Mouse (Mus musculus): ENCODE measurements around the gene Cmtm1.

- TF ChIP-seq KAT2A (conservative IDR thresholded peaks at IDR 0.05; ENCODE audit: low read depth, low read length) (no peak; the same call in 1 of the 2 replicates), POLR2A (IDR thresholded peaks at IDR 0.05; ENCODE audit: control insufficient read depth in 1 of 2, insufficient read depth in 1 of 2, low read depth in 1 of 2, low read length in 2 of 2, poor library complexity in 1 of 2) (peak; percentile 60 to 69; a peak in 2 of 4 replicates), CHD2 (IDR thresholded peaks at IDR 0.05; ENCODE audit: low read length) (no peak), ZNF384 (IDR thresholded peaks at IDR 0.05; ENCODE audit: low read depth, low read length) (no peak), SIN3A (IDR thresholded peaks at IDR 0.05; ENCODE audit: low read length) (peak; percentile 46; the same call in 1 of the 2 replicates), EP300 (IDR thresholded peaks at IDR 0.05; ENCODE audit: low read depth in 1 of 2, low read length in 2 of 2) (no peak; a peak in 1 of 4 replicates), MXI1 (IDR thresholded peaks at IDR 0.05; ENCODE audit: low read depth, low read length) (0 out of 2 replicates have a peak, but pooled peaks have one; percentile 31), ETS1 (IDR thresholded peaks at IDR 0.05; ENCODE audit: low read depth, low read length) (no peak), GABPA (IDR thresholded peaks at IDR 0.05; ENCODE audit: low read depth, low read length) (no peak), UBTF (IDR thresholded peaks at IDR 0.05; ENCODE audit: borderline replicate concordance, insufficient read depth, low read depth, low read length) (no peak), NELFE (IDR thresholded peaks at IDR 0.05; ENCODE audit: low read depth, low read length) (peak; percentile 74), CHD1 (IDR thresholded peaks at IDR 0.05; ENCODE audit: low read depth, low read length) (no peak; the same call in 1 of the 2 replicates), POLR2AphosphoS5 (IDR thresholded peaks at IDR 0.05; ENCODE audit: borderline replicate concordance, low read depth, low read length) (no peak), MAFK (IDR thresholded peaks at IDR 0.05; ENCODE audit: borderline replicate concordance, low read depth, low read length) (no peak)
Measured at GRCm38 (mm10) chr8:104340233-104341105, 30.5 kb upstream of the Cmtm1 start.

Data from MEL (cell line).